Mouse (Mus musculus): ENCODE data around the gene Hs3st5.

GRCm38 (mm10) chr10:36471135-36471534 is 35.5 kb upstream of the Hs3st5 start:
- TF ChIP-seq CTCF (conservative IDR thresholded peaks at IDR 0.05; ENCODE audit: low read length) = no peak
- TF ChIP-seq NANOG (IDR thresholded peaks at IDR 0.05; ENCODE audit: borderline replicate concordance, low read length) = no peak
- TF ChIP-seq POU5F1 (IDR thresholded peaks at IDR 0.05; ENCODE audit: borderline replicate concordance, low read length) = no peak
